Mouse (Mus musculus) G1E (cell line): Measurements from ENCODE around the gene Tmem8.

Source experiments
- CTCF ChIP-seq: IDR thresholded peaks from 2 replicates; pipeline ENCODE4 v1.5.1; 2012; ENCODE audit warnings: low read depth, low read length, inconsistent platforms, mixed read lengths
- GATA1 ChIP-seq: IDR thresholded peaks from 2 replicates; pipeline ENCODE4 v1.6.1; 2012; ENCODE audit warnings: borderline replicate concordance, low read length, inconsistent platforms, mixed read lengths
- GATA2 ChIP-seq: IDR thresholded peaks from 2 replicates; pipeline ENCODE4 v1.6.1; 2012; ENCODE audit warnings: low read depth, low read length, inconsistent platforms, borderline replicate concordance
- POLR2AphosphoS5 ChIP-seq: IDR thresholded peaks from 2 replicates; pipeline ENCODE4 v1.6.1; 2012; ENCODE audit warnings: low read depth, low read length, inconsistent platforms; ENCODE audit not compliant: insufficient replicate concordance

DNA sequence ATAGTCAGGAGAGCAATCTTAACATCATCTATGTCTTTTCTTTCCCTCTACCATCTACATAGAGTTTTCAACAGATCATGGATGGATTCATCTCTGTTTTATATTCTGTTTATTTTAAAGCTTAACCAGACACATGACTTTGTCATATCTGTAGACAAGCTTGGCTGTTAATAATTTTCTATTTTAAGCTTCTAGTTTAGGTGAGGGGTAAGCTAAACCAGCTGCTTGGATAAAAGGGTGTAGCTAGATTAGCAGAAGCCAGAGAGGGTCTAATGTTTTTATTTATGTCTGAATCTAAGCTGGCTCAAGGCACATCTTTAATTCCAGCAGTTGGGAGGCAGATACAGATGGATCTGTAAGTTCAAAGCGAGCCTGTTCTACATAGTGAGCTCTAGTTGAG is 49.6 kb downstream of the Tmem8 start:
- TF ChIP-seq CTCF = no peak
- TF ChIP-seq GATA1 = no peak
- no peak for TF ChIP-seq POLR2AphosphoS5
- TF ChIP-seq GATA2 = no peak
